In the genomic region with DNA sequence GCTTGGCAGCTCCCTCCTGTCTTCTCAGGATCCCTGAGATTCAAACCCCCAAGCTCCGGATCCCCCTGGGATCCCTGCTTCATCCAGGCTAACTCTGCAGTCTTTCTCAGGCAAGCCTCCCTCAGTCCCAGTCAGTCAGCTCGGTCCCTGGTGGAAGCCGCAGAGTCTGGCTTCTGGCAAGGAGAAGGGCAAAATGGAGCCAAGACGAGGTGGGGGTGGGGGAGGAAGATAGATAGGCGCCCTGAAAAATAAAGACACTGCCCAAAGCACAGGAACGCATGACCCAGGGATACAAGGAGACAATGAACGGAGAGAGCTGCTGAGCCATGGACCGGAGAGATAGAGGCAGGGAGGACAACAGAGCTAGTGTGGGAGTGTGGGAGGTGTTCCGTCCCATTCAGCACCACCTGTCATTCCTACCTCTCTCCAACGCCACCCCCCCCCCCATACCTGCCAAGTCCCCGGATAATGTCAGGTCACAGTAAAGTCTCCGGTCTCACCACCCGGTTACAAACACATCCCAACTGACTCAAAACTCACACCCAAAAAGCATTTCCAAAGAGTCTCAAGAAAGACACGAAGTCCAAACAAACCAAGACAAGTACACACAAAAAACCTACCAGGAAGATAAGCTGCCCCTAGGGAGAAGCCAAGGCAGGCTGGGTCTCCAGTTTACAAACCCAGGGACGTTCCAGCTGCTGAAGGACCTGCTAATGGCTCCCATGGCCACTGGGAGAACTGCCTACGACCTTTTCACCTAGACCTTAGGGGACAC, we compare ENCODE assay signal across 9 mouse cellular contexts. TPM values are rescaled to one million over a fixed set of nuclear protein-coding genes. Genes with fewer than 3 reads are reported as not detected.
A peak's percentile ranks its signal among the peaks of the same experiment; 100 is the strongest.
DNase-seq lines count a peak whose midpoint lies in the region; ATAC-seq and TF ChIP-seq lines count a peak whose summit lies in the region.
"Had no signal": no experiment of that assay in that cellular context is flagged by ENCODE, and none has a peak within 500 bp of the region (broad histone marks: within the 10 kb centered on the region; RNA-seq: fewer than 3 reads in every experiment).

No protein-coding gene starts in this region.

- no peaks in the 10 kb centered on the region for H3K36me3 ChIP-seq in ES-Bruce4 (ENCODE audit: control insufficient read depth, insufficient read depth, low read length, poor library complexity, severe bottlenecking)
- peaks cover 17% of the 10 kb centered on the region for H3K36me3 ChIP-seq in forebrain, embryonic 10.5 days (replicated peaks)
- H3K36me3 ChIP-seq in hindbrain, postnatal 0 days (ENCODE audit: insufficient read depth, low read length) = no peaks in the 10 kb centered on the region
- peaks cover 7% of the 10 kb centered on the region for H3K36me3 ChIP-seq in midbrain, embryonic 12.5 days

- peak; percentile 77 for DNase-seq in 3T3-L1 (ENCODE audit: low read depth, low spot score)
- peak; percentile 50 for DNase-seq in forebrain, embryonic 10.5 days (ENCODE audit: extremely low spot score, low spot score)
- peak; percentile 72 for DNase-seq in hindbrain, postnatal 0 days (ENCODE audit: low spot score)
- DNase-seq in spleen, adult 12 weeks (ENCODE audit: low spot score) = no peak
- no peak for DNase-seq in layer of hippocampus, adult 11-12 months (ENCODE audit: low spot score)

- H3K4me2 ChIP-seq in hindbrain, postnatal 0 days (ENCODE audit: low read depth, low read length) = peak overlapping the region; percentile 82
- H3K4me2 ChIP-seq in midbrain, embryonic 12.5 days (replicated peaks) = peak overlapping the region; percentile 84

- peak overlapping the region; percentile 61 for H3K4me3 ChIP-seq in ES-Bruce4 (ENCODE audit: low read depth, low read length)
- H3K4me3 ChIP-seq in forebrain, embryonic 10.5 days = peak overlapping the region; percentile 64
- H3K4me3 ChIP-seq in hindbrain, postnatal 0 days (ENCODE audit: low read length) = peak overlapping the region; percentile 76
- peak overlapping the region; percentile 89 for H3K4me3 ChIP-seq in midbrain, embryonic 12.5 days

- TF ChIP-seq CTCF in ES-Bruce4 (IDR thresholded peaks at IDR 0.05; ENCODE audit: low read depth, low read length) = no peak
- no peak for TF ChIP-seq CTCF in hindbrain, postnatal 0 days (IDR thresholded peaks at IDR 0.05; ENCODE audit: low read depth)

- whole genome bisulfite sequencing in forebrain, embryonic 10.5 days = under 1% methylated on average over 16 of the region's 16 CpGs
- 3% methylated on average over 16 of the region's 16 CpGs for WGBS in hindbrain, postnatal 0 days
- WGBS in midbrain, embryonic 12.5 days = 0% methylated on average over 15 of the region's 16 CpGs

- H3K4me1 ChIP-seq in ES-Bruce4 (ENCODE audit: control insufficient read depth, insufficient read depth, low read length) = peaks cover 1% of the 10 kb centered on the region
- peaks cover 96% of the 10 kb centered on the region for H3K4me1 ChIP-seq in forebrain, embryonic 10.5 days
- peaks cover 30% of the 10 kb centered on the region for H3K4me1 ChIP-seq in hindbrain, postnatal 0 days (ENCODE audit: insufficient read depth, low read length)
- H3K4me1 ChIP-seq in midbrain, embryonic 12.5 days = peaks cover 68% of the 10 kb centered on the region

- no peak for TF ChIP-seq EP300 in ES-Bruce4 (IDR thresholded peaks at IDR 0.05; ENCODE audit: insufficient read depth, low read depth, low read length)

- H3K9me3 ChIP-seq in ES-Bruce4 (replicated peaks; ENCODE audit: control insufficient read depth, insufficient read depth, low read length, poor library complexity, severe bottlenecking) = no peaks in the 10 kb centered on the region
- no peaks in the 10 kb centered on the region for H3K9me3 ChIP-seq in forebrain, embryonic 10.5 days
- no peaks in the 10 kb centered on the region for H3K9me3 ChIP-seq in hindbrain, postnatal 0 days (ENCODE audit: low read length)
- no peaks in the 10 kb centered on the region for H3K9me3 ChIP-seq in midbrain, embryonic 12.5 days

- no peak overlapping the region for H3K27ac ChIP-seq in ES-Bruce4 (ENCODE audit: insufficient read depth, low read length)
- peak overlapping the region; percentile 99 for H3K27ac ChIP-seq in forebrain, embryonic 10.5 days
- peak overlapping the region; percentile 98 for H3K27ac ChIP-seq in hindbrain, postnatal 0 days
- H3K27ac ChIP-seq in midbrain, embryonic 12.5 days (replicated peaks) = peak overlapping the region; percentile 100

- H3K27me3 ChIP-seq in ES-Bruce4 (ENCODE audit: control insufficient read depth, insufficient read depth, low read length, poor library complexity, severe bottlenecking) = no peaks in the 10 kb centered on the region
- peaks cover 57% of the 10 kb centered on the region for H3K27me3 ChIP-seq in forebrain, embryonic 10.5 days (ENCODE audit: poor library complexity, severe bottlenecking)
- no peaks in the 10 kb centered on the region for H3K27me3 ChIP-seq in hindbrain, postnatal 0 days (ENCODE audit: insufficient read depth, low read length)
- no peaks in the 10 kb centered on the region for H3K27me3 ChIP-seq in midbrain, embryonic 12.5 days

- no peak for ATAC-seq in hindbrain, postnatal 0 days
- ATAC-seq in midbrain, embryonic 12.5 days (ENCODE audit: low FRiP score, low read depth) = no peak
- ATAC-seq in megakaryocyte-erythroid progenitor cell, adult 5-6 weeks (replicated peaks; ENCODE audit: low FRiP score, low TSS enrichment, poor library complexity, severe bottlenecking) = no peak

- TF ChIP-seq POLR2A in ES-Bruce4 (IDR thresholded peaks at IDR 0.05; ENCODE audit: insufficient read depth, low read length) = no peak

- H3K9ac ChIP-seq in ES-Bruce4 (ENCODE audit: low read depth, poor library complexity, severe bottlenecking) = peak overlapping the region; percentile 71
- H3K9ac ChIP-seq in hindbrain, postnatal 0 days (replicated peaks; ENCODE audit: low read length) = peak overlapping the region; percentile 88
- peak overlapping the region; percentile 94 for H3K9ac ChIP-seq in midbrain, embryonic 12.5 days (replicated peaks)

RNA-seq across cellular contexts. Expression of a gene that starts 3.0 kb away (rescaled TPM):
- polyA plus RNA-seq in ES-Bruce4 (2011; ENCODE audit: insufficient read depth, insufficient read length, low read depth, missing spikeins) = 59.8 and 61.6 TPM in 2 replicates
- polyA plus RNA-seq in forebrain, embryonic 10.5 days (2016; fragmentation: Nextera tagmentation; extraction: Ambion mirVana) = 105 and 112 TPM in 2 replicates
- 108 and 139 TPM in 2 replicates for total RNA-seq in hindbrain, postnatal 0 days (2014; rRNA removed)
- polyA plus RNA-seq in hindbrain, postnatal 0 days (2015; fragmentation: Nextera tagmentation; extraction: Ambion mirVana) = 63.3 and 66.3 TPM in 2 replicates
- polyA plus RNA-seq in midbrain, embryonic 12.5 days (2016; fragmentation: Nextera tagmentation; extraction: Ambion mirVana) = 201 and 218 TPM in 2 replicates
- total RNA-seq in megakaryocyte-erythroid progenitor cell, adult 5-6 weeks (2014; fragmentation: Nextera tagmentation) = not detected in 2 replicates
- total RNA-seq in megakaryocyte-erythroid progenitor cell, adult 5-6 weeks (2017) = not detected in 2 replicates
- total RNA-seq: common myeloid progenitor, adult 5-6 weeks had no signal

RNA-seq across cellular contexts. Expression of a gene that starts 27.9 kb away (rescaled TPM):
- polyA plus RNA-seq in ES-Bruce4 (2011; ENCODE audit: insufficient read depth, insufficient read length, low read depth, missing spikeins) = 80.7 and 105 TPM in 2 replicates
- 59.3 and 62.3 TPM in 2 replicates for polyA plus RNA-seq in forebrain, embryonic 10.5 days (2016; fragmentation: Nextera tagmentation; extraction: Ambion mirVana)
- 26.1 and 27.2 TPM in 2 replicates for total RNA-seq in hindbrain, postnatal 0 days (2014; rRNA removed)
- polyA plus RNA-seq in hindbrain, postnatal 0 days (2015; fragmentation: Nextera tagmentation; extraction: Ambion mirVana) = 18.6 and 21.3 TPM in 2 replicates
- polyA plus RNA-seq in midbrain, embryonic 12.5 days (2016; fragmentation: Nextera tagmentation; extraction: Ambion mirVana) = 34.0 and 34.9 TPM in 2 replicates
- 30.3 and 52.4 TPM in 2 replicates for total RNA-seq in megakaryocyte-erythroid progenitor cell, adult 5-6 weeks (2014; fragmentation: Nextera tagmentation)
- 35.0 and 40.6 TPM in 2 replicates for total RNA-seq in megakaryocyte-erythroid progenitor cell, adult 5-6 weeks (2017)

RNA-seq across cellular contexts. Expression of a gene that starts 34.0 kb away (rescaled TPM):
- 35.2 and 41.1 TPM in 2 replicates for polyA plus RNA-seq in ES-Bruce4 (2011; ENCODE audit: insufficient read depth, insufficient read length, low read depth, missing spikeins)
- polyA plus RNA-seq in forebrain, embryonic 10.5 days (2016; fragmentation: Nextera tagmentation; extraction: Ambion mirVana) = 19.3 and 20.2 TPM in 2 replicates
- 37.3 and 46.8 TPM in 2 replicates for total RNA-seq in hindbrain, postnatal 0 days (2014; rRNA removed)
- polyA plus RNA-seq in hindbrain, postnatal 0 days (2015; fragmentation: Nextera tagmentation; extraction: Ambion mirVana) = 12.6 and 14.8 TPM in 2 replicates
- 18.7 and 19.0 TPM in 2 replicates for polyA plus RNA-seq in midbrain, embryonic 12.5 days (2016; fragmentation: Nextera tagmentation; extraction: Ambion mirVana)
- total RNA-seq in megakaryocyte-erythroid progenitor cell, adult 5-6 weeks (2014; fragmentation: Nextera tagmentation) = 32.5 and 44.2 TPM in 2 replicates
- 8.3 and 19.1 TPM in 2 replicates for total RNA-seq in megakaryocyte-erythroid progenitor cell, adult 5-6 weeks (2017)

RNA-seq across cellular contexts. Expression of a gene that starts 57.9 kb away (rescaled TPM):
- 1.3 and 2.5 TPM in 2 replicates for polyA plus RNA-seq in ES-Bruce4 (2011; ENCODE audit: insufficient read depth, insufficient read length, low read depth, missing spikeins)
- 0.12 and 0.14 TPM in 2 replicates for polyA plus RNA-seq in forebrain, embryonic 10.5 days (2016; fragmentation: Nextera tagmentation; extraction: Ambion mirVana)
- 0.61 TPM in 1 of 2 replicates, not detected in the other for total RNA-seq in hindbrain, postnatal 0 days (2014; rRNA removed)
- 0.10 TPM in 1 of 2 replicates, not detected in the other for polyA plus RNA-seq in hindbrain, postnatal 0 days (2015; fragmentation: Nextera tagmentation; extraction: Ambion mirVana)
- polyA plus RNA-seq in midbrain, embryonic 12.5 days (2016; fragmentation: Nextera tagmentation; extraction: Ambion mirVana) = 0.08 TPM in 1 of 2 replicates, not detected in the other
- total RNA-seq in megakaryocyte-erythroid progenitor cell, adult 5-6 weeks (2014; fragmentation: Nextera tagmentation) = not detected in 2 replicates
- total RNA-seq in megakaryocyte-erythroid progenitor cell, adult 5-6 weeks (2017) = not detected in 2 replicates
- total RNA-seq: common myeloid progenitor, adult 5-6 weeks had no signal

Comparison
In these comparisons a context has a peak if more than half of its experiments do, and no peak if none do; other contexts are left out.
1. DNase-seq: peak in 3T3-L1 (single experiment), forebrain, embryonic 10.5 days (single experiment) and hindbrain, postnatal 0 days (single experiment); none in spleen, adult 12 weeks (single experiment) and layer of hippocampus, adult 11-12 months (single experiment).
2. Peak in every context shown above with its lines, with median percentiles within 50 percentile points of each other: H3K4me3 ChIP-seq and H3K9ac ChIP-seq.